Mouse (Mus musculus) erythroid progenitor cell, adult 5-6 weeks (primary cell): ENCODE measurements at regions not wholly inside any gene's neighbourhood (a gene's known extent, or its start where the extent isn't known, plus 50 kb on each side); places are given as distances from the start of the nearest gene placed in this dataset.

Source experiments
- ATAC-seq: replicated peaks from 2 replicates; pipeline ENCODE4 v1.8.0; 2016; ENCODE audit warnings: moderate number of reproducible peaks, mild to moderate bottlenecking, moderate TSS enrichment, inconsistent platforms; ENCODE audit not compliant: poor library complexity, low FRiP score, severe bottlenecking

GRCm38 (mm10) chr2:6263565-6263964 lies 50.7 kb upstream of the Echdc3 start:
- peak; percentile 65 for ATAC-seq

- ATAC-seq, result peak; percentile 84
Observed at GRCm38 (mm10) chr2:6264085-6264783, 51.4 kb upstream of the Echdc3 start.

DNA sequence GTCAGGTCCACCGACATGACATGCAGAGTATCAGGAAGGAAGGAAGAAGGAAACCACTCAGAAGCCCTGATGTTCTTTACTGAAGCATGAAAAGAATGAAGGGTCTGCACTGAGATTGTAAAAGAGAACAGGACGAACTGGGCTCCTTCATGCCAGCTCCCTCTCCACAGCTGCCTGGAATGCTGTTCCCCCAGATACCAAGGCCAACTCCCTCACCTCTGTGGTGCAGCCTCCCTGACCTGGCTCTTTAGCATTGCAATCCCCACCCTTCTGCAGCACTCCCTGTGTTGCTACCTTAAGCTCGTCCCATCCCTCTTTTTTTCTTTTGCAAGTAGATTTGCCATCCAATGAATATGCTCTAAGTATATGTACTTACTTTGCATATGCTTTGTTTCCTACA lies 52.3 kb upstream of the Echdc3 start:
- ATAC-seq, result 0 out of 2 replicates have a peak, but pooled peaks have one; percentile 11

DNA sequence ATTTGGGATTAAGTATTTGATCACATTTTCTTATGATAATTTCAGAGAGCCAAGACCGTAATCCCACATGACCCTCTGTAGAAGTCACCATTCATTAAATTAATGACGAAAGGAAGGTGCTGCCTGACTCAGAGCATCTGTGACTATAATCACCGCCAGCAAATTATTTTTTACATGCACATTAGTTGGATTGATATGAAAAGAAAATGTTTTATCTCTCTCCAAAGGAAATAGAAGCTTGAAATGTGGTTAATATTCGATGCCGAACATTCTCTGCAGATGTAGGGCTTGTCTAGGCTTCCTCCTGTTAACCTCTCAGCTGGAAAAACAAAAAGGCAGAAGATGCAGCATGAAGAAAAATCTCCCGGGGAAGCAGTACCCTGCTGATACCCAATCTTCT lies 54.2 kb upstream of the Echdc3 start:
- no peak for ATAC-seq

GRCm38 (mm10) chr2:6267537-6267936 lies 54.7 kb upstream of the Echdc3 start:
- ATAC-seq, result peak; percentile 36

GRCm38 (mm10) chr2:6272514-6272913 lies 50.0 kb upstream of the Usp6nl start:
- ATAC-seq, result no peak
